Mouse (Mus musculus): ENCODE results near the gene Btnl9. TPM values are rescaled to one million over a fixed set of nuclear protein-coding genes. Genes with fewer than 3 reads are reported as not detected.

Btnl9 gene
- polyA plus RNA-seq (2014; fragmentation: Illumina TruSeq; extraction: RNeasy Lipid Tissue Mini Kit (QIAGEN cat#74804); ENCODE audit: low read depth, low replicate concordance), result 5.2 TPM

DNA sequence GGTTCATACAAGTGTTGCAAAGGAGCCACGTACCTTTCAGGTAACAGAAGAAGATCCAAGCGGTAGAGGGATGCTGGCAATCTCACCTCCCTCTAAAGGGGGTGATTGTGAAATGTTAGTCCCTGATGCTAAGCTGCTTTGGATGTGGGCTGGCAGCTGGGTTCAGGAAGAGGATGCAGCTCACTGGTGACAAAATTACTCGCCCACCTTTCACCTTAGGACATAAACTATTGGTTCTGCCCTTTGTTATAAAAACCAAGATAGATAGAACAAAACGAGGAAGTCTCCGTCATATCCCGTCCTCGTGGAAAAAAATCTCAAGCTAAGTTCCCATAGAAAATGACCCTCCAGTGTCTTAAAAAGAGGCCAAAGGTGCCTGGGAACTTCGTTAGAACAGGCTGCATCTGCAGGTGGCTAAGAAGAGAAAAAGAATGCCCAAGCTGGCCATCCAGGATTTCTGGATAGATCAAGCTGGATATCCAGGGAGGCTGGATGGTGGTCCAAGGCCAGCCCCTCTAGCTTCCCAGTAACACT, at the start of gene Btnl9:
TSS of gene Btnl9 (minus strand) at position 205 of the 534 bp plus-strand sequence.

DNA sequence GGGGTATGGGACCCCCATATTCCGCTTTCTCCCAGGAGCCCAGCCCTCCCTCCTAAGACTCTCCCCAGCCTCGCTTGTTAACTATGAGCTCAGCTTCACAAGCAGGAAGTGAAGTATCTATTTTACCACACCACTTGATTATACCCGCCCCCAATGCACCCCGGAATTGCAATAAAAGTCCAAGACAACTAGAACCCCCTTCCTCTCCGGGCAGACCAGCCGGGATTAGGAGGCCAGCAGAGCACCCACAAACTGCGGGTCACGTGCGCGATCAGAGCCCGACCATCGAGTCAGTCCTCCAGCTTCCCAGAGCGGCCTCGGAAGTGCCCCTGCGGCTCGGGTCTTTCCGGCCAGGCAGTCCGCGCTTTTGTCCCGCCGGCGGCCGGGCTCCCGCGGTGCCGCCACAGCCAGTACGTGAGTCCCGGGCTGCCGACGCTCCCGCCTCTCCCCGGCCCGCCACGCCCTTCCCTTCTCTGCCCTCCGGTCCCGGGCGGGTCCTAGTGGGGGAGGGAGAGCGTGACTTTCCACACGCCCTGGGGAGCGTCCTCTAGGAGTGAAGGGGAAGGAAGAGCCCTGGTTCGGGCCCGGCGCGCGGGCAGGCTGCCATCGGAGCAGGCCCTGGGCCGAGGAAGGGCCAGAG, 16.3 kb upstream of the Btnl9 start, which contains the start of gene Zfp62:
TSS of gene Zfp62 (plus strand) at position 164 of the 640 bp plus-strand sequence.

DNA sequence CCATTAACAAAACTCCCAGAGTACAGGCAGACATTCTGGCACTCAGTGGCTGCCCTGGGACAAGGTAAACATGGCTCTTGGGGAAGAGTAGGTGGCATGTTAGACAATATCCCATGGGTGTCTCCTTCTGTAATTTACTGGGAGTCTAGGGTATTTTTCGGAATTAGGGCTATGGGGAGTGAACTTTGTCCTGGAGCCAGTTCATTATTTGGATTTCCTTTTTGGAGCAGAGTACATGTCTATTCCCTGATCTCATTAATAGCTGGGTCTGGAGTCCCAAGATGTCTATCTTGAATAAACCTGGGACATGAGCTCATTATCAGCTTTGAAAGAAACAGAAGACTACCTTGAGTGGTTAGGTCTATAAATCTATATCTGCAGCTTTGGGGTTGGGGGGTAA, 32.9 kb downstream of the Btnl9 start, which contains the start of gene Olfr1394:
TSS of gene Olfr1394 (plus strand) at position 301 of the 400 bp plus-strand sequence.

DNA sequence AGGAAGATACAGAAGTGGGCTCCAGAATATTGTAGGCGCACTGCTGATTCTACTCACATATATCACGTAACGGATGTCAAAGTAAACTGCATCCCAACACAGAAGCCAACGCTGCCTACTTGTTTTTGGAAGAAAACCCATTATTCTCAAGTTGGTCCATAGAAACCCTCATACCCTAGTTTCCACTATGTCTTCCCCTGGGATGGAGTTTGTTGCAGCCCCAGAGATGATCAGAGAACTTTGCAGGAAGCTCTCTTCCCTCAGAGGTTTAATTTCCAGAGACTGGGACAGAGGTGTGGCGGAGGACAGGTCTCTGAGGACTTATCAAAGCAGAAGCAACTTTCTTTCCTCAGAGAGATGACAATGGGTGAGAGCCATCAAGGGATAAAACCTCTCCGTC, 45.0 kb downstream of the Btnl9 start, which contains the start of gene Olfr1395:
TSS of gene Olfr1395 (plus strand) at position 301 of the 400 bp plus-strand sequence.

Other genes starting within 250 kb of the Btnl9 start
- 1.6 TPM for gene Psme2b, start 241.0 kb downstream of the Btnl9 start, polyA plus RNA-seq (2014; fragmentation: Illumina TruSeq; extraction: RNeasy Lipid Tissue Mini Kit (QIAGEN cat#74804); ENCODE audit: low read depth, low replicate concordance)
- 0.79 TPM for gene Olfr56, start 208.3 kb downstream of the Btnl9 start, polyA plus RNA-seq (2014; fragmentation: Illumina TruSeq; extraction: RNeasy Lipid Tissue Mini Kit (QIAGEN cat#74804); ENCODE audit: low read depth, low replicate concordance)
- gene 9930111J21Rik1, start 207.8 kb downstream of the Btnl9 start, polyA plus RNA-seq (2014; fragmentation: Illumina TruSeq; extraction: RNeasy Lipid Tissue Mini Kit (QIAGEN cat#74804); ENCODE audit: low read depth, low replicate concordance), result 0.29 TPM
- gene Gm12185, start 194.9 kb downstream of the Btnl9 start, polyA plus RNA-seq (2014; fragmentation: Illumina TruSeq; extraction: RNeasy Lipid Tissue Mini Kit (QIAGEN cat#74804); ENCODE audit: low read depth, low replicate concordance), result 0.13 TPM
- 18.7 TPM for gene Tgtp1, start 193.0 kb downstream of the Btnl9 start, polyA plus RNA-seq (2014; fragmentation: Illumina TruSeq; extraction: RNeasy Lipid Tissue Mini Kit (QIAGEN cat#74804); ENCODE audit: low read depth, low replicate concordance)
- 3.9 TPM for gene 9930111J21Rik2, start 135.9 kb downstream of the Btnl9 start, polyA plus RNA-seq (2014; fragmentation: Illumina TruSeq; extraction: RNeasy Lipid Tissue Mini Kit (QIAGEN cat#74804); ENCODE audit: low read depth, low replicate concordance)
- gene Tgtp2, start 123.0 kb downstream of the Btnl9 start, polyA plus RNA-seq (2014; fragmentation: Illumina TruSeq; extraction: RNeasy Lipid Tissue Mini Kit (QIAGEN cat#74804); ENCODE audit: low read depth, low replicate concordance), result 11.2 TPM
- 51.2 TPM for gene Ifi47, start 110.6 kb downstream of the Btnl9 start, polyA plus RNA-seq (2014; fragmentation: Illumina TruSeq; extraction: RNeasy Lipid Tissue Mini Kit (QIAGEN cat#74804); ENCODE audit: low read depth, low replicate concordance)
- gene Olfr1396, start 72.3 kb downstream of the Btnl9 start, polyA plus RNA-seq (2014; fragmentation: Illumina TruSeq; extraction: RNeasy Lipid Tissue Mini Kit (QIAGEN cat#74804); ENCODE audit: low read depth, low replicate concordance), result 0.19 TPM
- gene Olfr1395, start 44.9 kb downstream of the Btnl9 start, polyA plus RNA-seq (2014; fragmentation: Illumina TruSeq; extraction: RNeasy Lipid Tissue Mini Kit (QIAGEN cat#74804); ENCODE audit: low read depth, low replicate concordance), result not detected
- not detected for gene Olfr1394, start 32.8 kb downstream of the Btnl9 start, polyA plus RNA-seq (2014; fragmentation: Illumina TruSeq; extraction: RNeasy Lipid Tissue Mini Kit (QIAGEN cat#74804); ENCODE audit: low read depth, low replicate concordance)
- 38.5 TPM for gene Zfp62, start 16.1 kb upstream of the Btnl9 start, polyA plus RNA-seq (2014; fragmentation: Illumina TruSeq; extraction: RNeasy Lipid Tissue Mini Kit (QIAGEN cat#74804); ENCODE audit: low read depth, low replicate concordance)
- 30.2 TPM for gene Mgat1, start 57.0 kb upstream of the Btnl9 start, polyA plus RNA-seq (2014; fragmentation: Illumina TruSeq; extraction: RNeasy Lipid Tissue Mini Kit (QIAGEN cat#74804); ENCODE audit: low read depth, low replicate concordance)
- 0.48 TPM for gene Olfr1393, start 91.1 kb upstream of the Btnl9 start, polyA plus RNA-seq (2014; fragmentation: Illumina TruSeq; extraction: RNeasy Lipid Tissue Mini Kit (QIAGEN cat#74804); ENCODE audit: low read depth, low replicate concordance)
- gene Olfr1392, start 98.1 kb upstream of the Btnl9 start, polyA plus RNA-seq (2014; fragmentation: Illumina TruSeq; extraction: RNeasy Lipid Tissue Mini Kit (QIAGEN cat#74804); ENCODE audit: low read depth, low replicate concordance), result not detected
- gene Olfr10, start 117.6 kb upstream of the Btnl9 start, polyA plus RNA-seq (2014; fragmentation: Illumina TruSeq; extraction: RNeasy Lipid Tissue Mini Kit (QIAGEN cat#74804); ENCODE audit: low read depth, low replicate concordance), result not detected
- gene Olfr1391, start 135.6 kb upstream of the Btnl9 start, polyA plus RNA-seq (2014; fragmentation: Illumina TruSeq; extraction: RNeasy Lipid Tissue Mini Kit (QIAGEN cat#74804); ENCODE audit: low read depth, low replicate concordance), result not detected
- gene Olfr1390, start 148.0 kb upstream of the Btnl9 start, polyA plus RNA-seq (2014; fragmentation: Illumina TruSeq; extraction: RNeasy Lipid Tissue Mini Kit (QIAGEN cat#74804); ENCODE audit: low read depth, low replicate concordance), result not detected
- not detected for gene Olfr1389, start 235.9 kb upstream of the Btnl9 start, polyA plus RNA-seq (2014; fragmentation: Illumina TruSeq; extraction: RNeasy Lipid Tissue Mini Kit (QIAGEN cat#74804); ENCODE audit: low read depth, low replicate concordance)
- not detected for gene Olfr1388, start 249.5 kb upstream of the Btnl9 start, polyA plus RNA-seq (2014; fragmentation: Illumina TruSeq; extraction: RNeasy Lipid Tissue Mini Kit (QIAGEN cat#74804); ENCODE audit: low read depth, low replicate concordance)

Data from liver, adult 10 weeks (tissue).